In the genomic region with DNA sequence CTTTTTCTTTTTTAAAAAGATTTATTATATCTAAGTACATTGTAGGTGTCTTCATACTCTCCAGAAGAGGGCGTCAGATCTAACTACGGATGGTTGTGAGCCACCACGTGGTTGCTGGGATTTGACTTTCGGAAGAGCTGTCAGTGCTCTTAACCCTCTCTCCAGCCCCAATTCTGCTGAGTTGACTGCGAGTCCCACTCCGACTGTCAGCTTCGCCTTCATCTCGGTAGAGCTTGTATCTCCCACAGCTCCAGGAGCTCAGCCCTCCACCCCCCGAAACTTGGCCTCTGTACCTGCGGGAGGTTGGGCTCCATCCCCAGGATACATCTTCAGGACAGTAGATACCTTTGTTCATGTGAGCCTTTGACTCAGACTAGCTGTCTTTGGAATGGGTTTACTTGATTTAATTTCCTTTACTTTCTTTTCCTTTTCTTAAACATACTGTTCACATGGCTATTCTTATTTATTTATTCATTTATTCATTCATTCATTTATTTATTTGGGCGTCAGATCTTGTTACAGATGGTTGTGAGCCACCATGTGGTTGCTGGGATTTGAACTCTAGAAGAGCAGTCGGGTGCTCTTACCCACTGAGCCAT, we compare ENCODE assay signal across 8 mouse cellular contexts. TPM values are rescaled to one million over a fixed set of nuclear protein-coding genes. Genes with fewer than 3 reads are reported as not detected.
DNase-seq lines count a peak whose midpoint lies in the region; ATAC-seq lines count a peak whose summit lies in the region.

Mrpl20 (plus strand) TSS at position 138 of the 599 bp plus-strand sequence.

- WGBS in lung, embryonic 15.5 days: 12% methylated on average over 12 of the region's 12 CpGs
- WGBS in hindbrain, embryonic 15.5 days: 6% methylated on average over 12 of the region's 12 CpGs
- 7% methylated on average over 12 of the region's 12 CpGs for WGBS in liver, embryonic 15.5 days (ENCODE audit: insufficient replicate concordance)
- WGBS in stomach, embryonic 16.5 days: 8% methylated on average over 12 of the region's 12 CpGs

- peak within 1 kb of the TSS; percentile 73 for H3K9ac ChIP-seq in lung, embryonic 15.5 days
- peak within 1 kb of the TSS; percentile 57 for H3K9ac ChIP-seq in hindbrain, embryonic 15.5 days
- peak within 1 kb of the TSS; percentile 79 for H3K9ac ChIP-seq in liver, embryonic 15.5 days
- H3K9ac ChIP-seq in stomach, embryonic 16.5 days (ENCODE audit: low read length): peak within 1 kb of the TSS; percentile 85

- no peaks in the 10 kb centered on the region for H3K27me3 ChIP-seq in lung, embryonic 15.5 days
- H3K27me3 ChIP-seq in hindbrain, embryonic 15.5 days: 0 out of 2 replicates have a peak, but pooled peaks cover 2% of the 10 kb centered on the region
- peaks cover 23% of the 10 kb centered on the region for H3K27me3 ChIP-seq in liver, embryonic 15.5 days
- no peaks in the 10 kb centered on the region for H3K27me3 ChIP-seq in stomach, embryonic 16.5 days (ENCODE audit: control insufficient read depth, insufficient read depth, low read length)

- ATAC-seq in lung, embryonic 15.5 days (ENCODE audit: borderline replicate concordance, extremely low read depth, low FRiP score, low TSS enrichment): no peak
- peak; percentile 73; the same call in 1 of the 2 replicates for ATAC-seq in hindbrain, embryonic 15.5 days (ENCODE audit: low FRiP score, low read depth)
- ATAC-seq in liver, embryonic 15.5 days (ENCODE audit: insufficient read depth): peak; percentile 44
- no peak for ATAC-seq in stomach, embryonic 16.5 days (ENCODE audit: insufficient read depth, low FRiP score)

- H3K4me2 ChIP-seq in lung, embryonic 15.5 days: peak within 1 kb of the TSS; percentile 61
- peak within 1 kb of the TSS; percentile 83 for H3K4me2 ChIP-seq in hindbrain, embryonic 15.5 days
- peak within 1 kb of the TSS; percentile 87 for H3K4me2 ChIP-seq in liver, embryonic 15.5 days
- H3K4me2 ChIP-seq in stomach, embryonic 16.5 days (ENCODE audit: low read depth, low read length): peak within 1 kb of the TSS; percentile 59

- no peak for DNase-seq in lung, adult 18-20 months
- no peak for DNase-seq in adrenal gland, postnatal 4 days (ENCODE audit: low spot score in 2 of 2)
- DNase-seq in gastrocnemius, adult 18-20 months (ENCODE audit: low spot score): no peak
- no peak for DNase-seq in right cerebral cortex, postnatal 25 days

- no peaks in the 10 kb centered on the region for H3K9me3 ChIP-seq in lung, embryonic 15.5 days
- no peaks in the 10 kb centered on the region for H3K9me3 ChIP-seq in hindbrain, embryonic 15.5 days
- H3K9me3 ChIP-seq in liver, embryonic 15.5 days (replicated peaks): no peaks in the 10 kb centered on the region
- H3K9me3 ChIP-seq in stomach, embryonic 16.5 days (replicated peaks; ENCODE audit: control insufficient read depth, low read length): no peaks in the 10 kb centered on the region

- H3K4me3 ChIP-seq in lung, embryonic 15.5 days: peak within 1 kb of the TSS; percentile 81
- H3K4me3 ChIP-seq in hindbrain, embryonic 15.5 days: peak within 1 kb of the TSS; percentile 58
- peak within 1 kb of the TSS; percentile 76 for H3K4me3 ChIP-seq in liver, embryonic 15.5 days (replicated peaks)
- peak within 1 kb of the TSS; percentile 92 for H3K4me3 ChIP-seq in stomach, embryonic 16.5 days (replicated peaks; ENCODE audit: low read length)

- H3K4me1 ChIP-seq in lung, embryonic 15.5 days: peaks cover 17% of the 10 kb centered on the region
- peaks cover 23% of the 10 kb centered on the region for H3K4me1 ChIP-seq in hindbrain, embryonic 15.5 days (replicated peaks)
- peaks cover 31% of the 10 kb centered on the region for H3K4me1 ChIP-seq in liver, embryonic 15.5 days (replicated peaks)
- H3K4me1 ChIP-seq in stomach, embryonic 16.5 days (ENCODE audit: control insufficient read depth, insufficient read depth, low read length): peaks cover 4% of the 10 kb centered on the region

- H3K36me3 ChIP-seq in lung, embryonic 15.5 days: peaks cover 9% of the 10 kb centered on the region
- H3K36me3 ChIP-seq in hindbrain, embryonic 15.5 days: peaks cover 9% of the 10 kb centered on the region
- peaks cover 26% of the 10 kb centered on the region for H3K36me3 ChIP-seq in liver, embryonic 15.5 days (replicated peaks)
- H3K36me3 ChIP-seq in stomach, embryonic 16.5 days (ENCODE audit: control insufficient read depth, insufficient read depth, low read length): peaks cover 1% of the 10 kb centered on the region; the same call in 1 of the 2 replicates

- H3K27ac ChIP-seq in lung, embryonic 15.5 days: peak within 1 kb of the TSS; percentile 66
- peak within 1 kb of the TSS; percentile 61 for H3K27ac ChIP-seq in hindbrain, embryonic 15.5 days (replicated peaks)
- H3K27ac ChIP-seq in liver, embryonic 15.5 days (replicated peaks): peak within 1 kb of the TSS; percentile 87
- H3K27ac ChIP-seq in stomach, embryonic 16.5 days (ENCODE audit: low read length): peak within 1 kb of the TSS; percentile 76; the same call in 1 of the 2 replicates

RNA-seq across cellular contexts. Expression of gene Mrpl20, which starts in this region (rescaled TPM):
- 193 and 228 TPM in 2 replicates for polyA plus RNA-seq in lung, embryonic 15.5 days (2015; fragmentation: Nextera tagmentation; extraction: Ambion mirVana)
- 100 to 1,000 TPM; 110 to 122 TPM for total RNA-seq in adrenal gland, postnatal 4 days (2021)
- 10 to 100 TPM; 50.3 to 54.0 TPM for total RNA-seq in gastrocnemius, adult 18-20 months (2021)
- 248 and 265 TPM in 2 replicates for polyA plus RNA-seq in hindbrain, embryonic 15.5 days (2015; fragmentation: Nextera tagmentation; extraction: Ambion mirVana)
- polyA plus RNA-seq in liver, embryonic 15.5 days (2015; fragmentation: Nextera tagmentation; extraction: Ambion mirVana): 135 and 141 TPM in 2 replicates
- polyA plus RNA-seq in stomach, embryonic 16.5 days (2015; fragmentation: Nextera tagmentation; extraction: Ambion mirVana): 191 and 199 TPM in 2 replicates

Comparison
In these comparisons a context has a peak if more than half of its experiments do, and no peak if none do; other contexts are left out.
1. ATAC-seq: peak in hindbrain, embryonic 15.5 days (single experiment) and liver, embryonic 15.5 days (single experiment); none in lung, embryonic 15.5 days (single experiment) and stomach, embryonic 16.5 days (single experiment).
2. Peak in every context shown above with its lines, with median percentiles within 50 percentile points of each other: H3K27ac ChIP-seq, H3K4me2 ChIP-seq, H3K4me3 ChIP-seq and H3K9ac ChIP-seq.